Mouse (Mus musculus) T-cell, adult 2 months (primary cell): ENCODE results near the gene Rfk.

ENCODE experiments used
- DNase-seq: peaks from one replicate; pipeline ENCODE4 v3.0.0; 2022; ENCODE audit warnings: low spot score

Rfk gene

GRCm38 (mm10) chr19:17385022-17385421, 8.8 kb upstream of the Rfk start:
- DNase-seq, result no peak

GRCm38 (mm10) chr19:17385426-17385825, 8.4 kb upstream of the Rfk start:
- no peak for DNase-seq

GRCm38 (mm10) chr19:17386424-17386823, 7.4 kb upstream of the Rfk start:
- no peak for DNase-seq

- DNase-seq, result no peak
Measured at GRCm38 (mm10) chr19:17388404-17388803, 5.4 kb upstream of the Rfk start.

GRCm38 (mm10) chr19:17392866-17393265, 977 bp upstream of the Rfk start:
- DNase-seq, result no peak

GRCm38 (mm10) chr19:17396802-17397201, 3.0 kb downstream of the Rfk start:
- DNase-seq, result no peak

GRCm38 (mm10) chr19:17397922-17398321, 4.1 kb downstream of the Rfk start:
- no peak for DNase-seq

- DNase-seq, result no peak
Measured at GRCm38 (mm10) chr19:17399965-17400364, 6.1 kb downstream of the Rfk start.

GRCm38 (mm10) chr19:17400571-17400970, 6.7 kb downstream of the Rfk start:
- no peak for DNase-seq

GRCm38 (mm10) chr19:17403175-17403574, 9.3 kb downstream of the Rfk start:
- no peak for DNase-seq

GRCm38 (mm10) chr19:17406823-17407222, 13.0 kb downstream of the Rfk start:
- no peak for DNase-seq

- no peak for DNase-seq
Measured at GRCm38 (mm10) chr19:17408591-17408990, 14.7 kb downstream of the Rfk start.

- DNase-seq, result no peak
Measured at GRCm38 (mm10) chr19:17409351-17409750, 15.5 kb downstream of the Rfk start.

- DNase-seq, result no peak
Measured at GRCm38 (mm10) chr19:17410465-17411065, 16.7 kb downstream of the Rfk start.

GRCm38 (mm10) chr19:17412915-17413459, 19.1 kb downstream of the Rfk start:
- DNase-seq, result no peak

GRCm38 (mm10) chr19:17417855-17418254, 24.0 kb downstream of the Rfk start:
- DNase-seq, result no peak

- DNase-seq, result no peak
Measured at GRCm38 (mm10) chr19:17423306-17423705, 29.5 kb downstream of the Rfk start.

- DNase-seq, result no peak
Measured at GRCm38 (mm10) chr19:17427824-17428560, 34.1 kb downstream of the Rfk start.

- no peak for DNase-seq
Measured at GRCm38 (mm10) chr19:17428561-17428914, 34.7 kb downstream of the Rfk start.

- no peak for DNase-seq
Measured at GRCm38 (mm10) chr19:17436651-17437050, 42.8 kb downstream of the Rfk start.

- DNase-seq, result no peak
Measured at GRCm38 (mm10) chr19:17439476-17440189, 45.8 kb downstream of the Rfk start.

GRCm38 (mm10) chr19:17443581-17443980, 49.7 kb downstream of the Rfk start:
- DNase-seq, result no peak
